Mouse (Mus musculus): ENCODE measurements around the gene Cabp2. TPM values are rescaled to one million over a fixed set of nuclear protein-coding genes. Genes with fewer than 3 reads are reported as not detected.
A peak's percentile ranks its signal among the peaks of the same experiment; 100 is the strongest.
"Not testable (repeated sequence)": the region's sequence is repeated elsewhere in the genome, so short reads cannot be mapped to it uniquely, and the experiment has no call there.

Gene Cabp2
- polyA plus RNA-seq, 2 experiments from 2014 or later, result not detected

DNA sequence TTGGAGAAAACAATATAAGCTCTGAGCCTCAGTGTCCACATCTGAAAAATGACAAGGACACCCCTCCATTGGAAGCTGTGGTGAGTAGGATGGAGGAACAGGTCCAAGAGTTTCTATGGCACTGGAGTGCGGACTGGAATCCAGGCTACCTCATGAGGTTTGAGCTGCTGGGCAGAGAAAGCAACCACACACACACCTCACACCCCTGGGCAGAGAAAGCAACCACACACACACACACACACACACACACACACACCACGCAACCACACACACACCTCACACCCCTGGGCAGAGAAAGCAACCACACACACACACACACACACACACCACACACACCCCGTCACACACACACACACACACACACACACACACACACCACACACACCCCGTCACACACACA is 43.9 kb downstream of the Cabp2 start:
- ATAC-seq, result not testable (repeated sequence)

DNA sequence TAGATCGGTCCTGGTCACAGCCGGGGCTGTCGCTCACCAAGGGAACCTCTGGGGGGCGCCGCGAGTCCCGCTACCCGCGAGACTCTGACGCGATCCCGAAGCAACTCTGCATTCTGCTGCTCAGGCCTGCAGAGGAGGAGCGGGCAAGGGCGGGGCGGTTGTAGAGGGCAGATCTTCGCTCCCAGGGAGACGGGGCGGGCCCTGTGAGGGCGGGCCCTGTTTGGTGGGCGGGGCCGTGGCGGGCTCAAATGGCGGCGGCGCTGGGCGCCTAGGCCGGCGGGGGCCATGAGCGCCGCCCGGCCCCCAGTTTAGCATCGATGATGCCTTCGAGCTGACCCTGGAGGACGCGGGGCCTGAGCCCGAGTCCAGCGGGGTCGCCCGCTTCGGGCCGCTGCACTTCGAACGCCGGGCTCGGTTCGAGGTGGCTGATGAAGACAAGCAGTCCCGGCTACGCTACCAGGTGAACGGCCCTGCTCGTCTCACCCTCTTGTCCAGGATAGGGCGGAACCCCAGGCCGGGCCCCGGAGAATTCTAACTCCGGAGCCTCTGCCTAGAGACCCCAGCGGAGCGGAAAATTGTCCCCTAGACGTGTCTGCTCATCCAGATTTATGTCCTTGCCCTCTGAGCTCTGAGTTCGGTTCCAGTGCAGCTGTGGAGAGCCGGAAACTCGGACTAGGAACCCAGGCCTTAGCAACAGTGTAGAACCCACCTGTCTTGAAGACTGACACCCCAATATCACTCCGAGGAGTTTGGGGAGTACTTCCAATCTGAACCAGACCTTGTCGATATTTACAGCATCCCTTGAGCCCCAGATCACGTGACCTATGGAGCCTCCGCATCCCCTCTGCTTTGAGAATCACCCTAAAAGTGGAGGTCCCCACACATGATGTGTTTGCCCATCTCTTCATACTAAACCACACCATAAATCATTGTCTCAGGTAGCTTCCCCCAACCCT is 44.6 kb downstream of the Cabp2 start, which contains the start of gene Aip:
Gene Aip (minus strand): TSS at position 118 of the 956 bp plus-strand sequence.
- peak; percentile 73 for ATAC-seq

DNA sequence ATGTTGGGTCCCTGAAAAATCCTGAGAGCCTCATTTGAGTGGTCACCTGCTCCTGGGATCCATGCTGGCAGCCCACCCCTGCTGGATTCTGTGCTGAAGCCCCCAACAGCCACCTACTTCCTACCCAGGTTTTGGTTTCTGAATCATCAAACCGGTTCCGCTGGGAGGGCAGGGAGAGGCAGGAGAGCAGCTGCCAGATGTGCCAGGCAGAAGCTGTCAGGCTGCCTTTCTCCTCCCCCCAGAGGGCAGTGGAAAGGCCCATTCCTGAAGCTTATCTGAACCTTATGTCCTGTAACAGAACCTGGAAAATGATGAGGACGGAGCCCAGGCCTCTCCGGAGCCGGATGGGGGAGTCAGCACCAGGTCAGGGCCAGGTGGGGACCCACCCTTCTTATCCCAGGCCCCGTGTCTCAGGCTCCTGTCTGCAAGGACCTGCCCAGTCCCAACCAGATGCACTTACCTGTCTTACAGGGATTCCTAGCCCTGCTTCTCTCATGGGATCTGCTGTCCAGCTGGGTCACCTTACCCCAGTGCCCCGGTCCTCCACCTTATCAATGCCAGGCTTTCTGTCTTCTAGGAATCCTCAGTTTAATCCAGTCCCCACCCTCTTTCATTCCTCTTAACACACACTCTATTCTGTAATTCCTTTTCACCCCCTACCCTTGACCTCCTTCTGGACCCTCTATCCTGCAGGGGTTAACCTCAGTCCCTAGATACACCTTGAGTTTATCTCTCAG is 45.5 kb downstream of the Cabp2 start:
- no peak for ATAC-seq

DNA sequence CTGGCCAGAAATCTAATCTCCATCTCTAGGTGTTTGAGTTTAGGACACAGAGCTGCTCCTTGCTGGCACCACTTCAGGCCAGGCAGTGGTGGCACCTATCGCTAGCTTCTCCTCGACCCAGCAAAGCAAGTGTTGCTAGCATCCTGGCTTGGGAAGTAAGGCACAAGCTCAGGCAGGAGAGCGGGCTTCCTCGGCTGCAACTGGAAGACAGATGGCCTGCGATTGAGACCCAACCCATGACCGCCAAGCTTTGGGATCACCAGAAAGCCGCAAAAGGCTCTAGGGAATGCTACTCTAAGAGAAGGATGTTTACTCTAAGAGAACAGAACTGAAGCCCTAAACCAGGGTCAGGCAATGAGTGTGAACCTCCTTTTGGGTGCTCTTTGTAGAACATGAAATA is 48.1 kb downstream of the Cabp2 start:
- no peak for ATAC-seq

DNA sequence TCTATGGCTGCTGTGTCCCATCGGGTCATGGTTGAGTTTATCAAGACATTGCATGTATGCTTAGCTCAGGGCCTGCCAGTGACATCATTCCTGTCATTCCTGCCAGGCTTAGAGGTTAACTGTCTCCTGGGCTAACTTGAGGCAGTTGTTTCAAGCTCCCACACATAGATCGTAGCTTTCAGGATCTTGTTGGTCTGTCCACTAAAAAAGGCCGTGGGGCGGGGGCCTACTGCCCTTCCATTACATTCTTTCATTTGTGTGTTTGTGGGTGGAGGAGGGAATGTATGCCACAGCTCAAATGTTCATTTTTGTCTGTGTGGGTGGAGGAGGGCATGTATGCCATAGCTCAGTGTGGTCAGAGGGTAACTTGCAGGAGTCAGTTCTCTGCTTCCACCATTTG is 48.7 kb downstream of the Cabp2 start:
- no peak for ATAC-seq

DNA sequence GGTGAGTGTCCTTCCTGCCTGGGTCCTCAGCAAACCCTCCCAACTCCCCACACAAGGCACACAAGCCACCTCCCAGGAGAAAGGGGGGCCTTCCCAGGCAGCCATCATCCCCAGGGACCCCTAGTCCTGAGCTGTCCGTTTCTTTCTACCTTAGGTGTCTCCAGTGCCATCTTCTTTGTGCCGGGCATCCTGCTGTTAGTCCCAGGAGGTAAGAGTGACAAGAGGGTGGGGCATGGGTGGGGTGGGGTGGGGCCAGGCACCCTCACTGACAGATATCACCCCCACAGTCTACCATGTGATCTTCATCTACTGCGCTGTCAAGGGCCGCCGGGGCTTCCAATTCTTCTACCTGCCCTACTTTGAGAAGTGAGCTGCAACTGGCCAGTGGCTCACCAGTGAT is 49.7 kb downstream of the Cabp2 start:
- no peak for ATAC-seq

DNA sequence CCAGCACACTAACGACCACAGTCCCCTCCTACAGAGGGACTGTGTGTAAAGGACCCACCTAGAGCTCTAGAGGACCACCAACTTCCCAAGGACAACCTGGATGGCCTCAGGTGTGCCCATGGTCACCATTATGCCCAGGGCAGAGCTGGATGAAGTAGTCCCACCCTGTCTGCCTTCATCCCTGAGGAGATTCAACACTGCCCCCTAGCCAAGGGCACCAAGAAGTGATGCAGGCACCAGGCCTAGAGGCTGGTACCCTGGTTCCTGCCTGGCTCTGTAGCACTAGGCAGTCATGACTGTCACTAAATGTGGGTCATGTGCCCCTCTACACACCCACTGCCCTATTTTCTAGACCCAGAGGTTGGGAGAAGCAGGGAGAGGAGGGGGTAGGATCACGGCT is 50.4 kb downstream of the Cabp2 start:
- no peak for ATAC-seq

DNA sequence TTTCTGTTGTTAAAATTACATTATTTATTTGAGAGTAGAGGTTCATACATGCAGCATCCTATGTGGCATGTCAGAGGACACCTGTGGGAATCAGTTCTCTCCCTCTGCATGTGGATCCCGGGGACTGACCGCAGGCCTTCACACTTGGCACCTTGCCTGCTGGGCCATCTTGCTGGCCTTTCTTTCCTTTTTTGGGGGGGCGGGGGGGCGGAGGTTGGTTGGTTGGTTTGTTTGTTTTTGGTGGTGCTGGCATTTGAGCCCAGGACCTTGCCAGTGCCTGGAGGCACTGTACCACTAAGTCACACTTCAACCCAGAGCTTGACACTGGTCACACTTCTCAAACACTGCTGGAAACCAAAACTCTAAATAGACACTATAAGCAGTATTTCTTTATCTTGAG is 53.0 kb downstream of the Cabp2 start:
- ATAC-seq, result no peak

DNA sequence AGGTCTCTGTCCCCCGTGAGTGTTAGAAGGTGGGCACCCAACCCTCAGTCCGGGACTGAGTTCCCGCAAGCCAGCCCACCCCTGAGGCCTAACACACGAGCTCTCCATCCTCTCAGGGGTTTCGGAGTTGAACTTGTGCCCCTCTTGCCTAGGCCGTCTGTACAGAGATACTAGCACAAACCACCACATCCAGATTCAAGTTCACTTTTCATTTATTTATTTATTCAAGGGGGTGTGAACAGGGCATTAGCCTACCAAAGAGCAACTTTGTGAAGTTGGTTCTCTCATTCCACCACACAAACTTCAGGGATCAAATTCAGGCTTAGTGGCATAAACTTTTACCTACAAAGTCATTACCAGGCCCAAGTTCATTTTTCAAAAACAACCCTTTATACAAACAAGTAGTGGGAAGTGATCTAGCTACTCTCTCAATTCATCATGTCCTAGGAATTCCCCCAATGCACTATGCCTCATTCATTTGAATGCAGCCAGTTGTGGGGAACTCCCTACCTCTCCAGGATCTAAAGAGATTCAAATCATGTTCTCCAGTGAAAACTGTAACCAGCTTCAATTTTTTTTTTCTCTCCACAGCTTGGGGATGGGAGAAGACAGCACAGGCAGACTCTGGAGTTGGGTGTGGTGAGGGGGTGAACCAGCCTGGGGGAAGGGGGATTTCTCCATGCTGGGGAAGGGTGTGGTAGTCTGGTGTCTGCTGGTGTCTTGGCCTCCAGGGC is 54.0 kb downstream of the Cabp2 start:
- ATAC-seq, result peak; percentile 91

DNA sequence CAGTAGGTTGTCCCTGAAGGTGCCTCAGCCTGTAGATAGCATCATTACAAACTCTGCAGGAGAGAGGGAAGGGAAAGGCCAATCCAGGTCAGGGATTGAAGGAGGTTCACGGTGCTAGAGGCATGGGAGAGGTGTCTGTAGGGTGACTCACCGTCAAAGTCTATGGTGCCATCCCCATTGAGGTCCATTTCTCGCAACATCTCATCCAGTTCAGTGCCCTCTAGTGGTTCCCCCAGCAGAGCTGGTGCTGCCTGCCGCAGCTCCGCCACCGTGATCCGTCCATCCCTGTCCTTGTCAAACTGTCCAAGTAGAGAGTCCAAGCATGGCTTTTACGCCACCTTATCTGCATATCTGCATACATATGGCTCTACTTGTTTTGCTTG is 54.6 kb downstream of the Cabp2 start:
- peak; percentile 76 for ATAC-seq

DNA sequence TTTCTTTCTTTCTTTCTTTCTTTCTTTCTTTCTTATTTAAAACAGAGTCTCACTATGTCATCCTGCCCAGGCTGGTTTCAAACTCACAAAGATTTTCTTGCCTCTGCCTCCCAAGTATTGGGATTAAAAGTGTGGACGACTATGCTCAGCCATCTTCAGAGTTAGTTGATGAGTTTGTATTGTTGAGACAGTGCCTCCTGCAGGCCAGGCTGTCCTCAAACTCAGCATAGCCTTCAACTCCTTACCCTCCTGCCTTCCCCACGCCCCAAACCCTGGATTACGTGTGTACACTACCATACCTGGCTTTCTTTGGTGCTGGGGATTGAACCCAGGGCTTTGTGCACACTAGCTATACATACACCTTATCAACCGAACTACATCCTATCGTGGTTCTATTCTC is 55.1 kb downstream of the Cabp2 start:
- no peak for ATAC-seq

Other genes with a start within 250 kb of the Cabp2 start
- gene Chka, start 229.8 kb upstream of the Cabp2 start, polyA plus RNA-seq (2017; shearing (Covaris generic)), result 1 to 10 TPM; 2.5 to 3.7 TPM
- gene Tcirg1, start 174.4 kb upstream of the Cabp2 start, polyA plus RNA-seq (2017; shearing (Covaris generic)), result 100 to 1,000 TPM in 1 of 2 experiments, 10 to 100 TPM in 1; 51.3 to 100 TPM
- 100 to 1,000 TPM; 219 to 234 TPM for gene Ndufs8, start 168.8 kb upstream of the Cabp2 start, polyA plus RNA-seq (2017; shearing (Covaris generic))
- under 1 TPM in 1 of 2 experiments, not detected in 1; 0.85 TPM for gene Aldh3b1, start 151.8 kb upstream of the Cabp2 start, polyA plus RNA-seq (2017; shearing (Covaris generic))
- gene Unc93b1, start 146.4 kb upstream of the Cabp2 start, polyA plus RNA-seq (2017; shearing (Covaris generic)), result 10 to 100 TPM; 20.8 to 54.2 TPM
- not detected for gene Aldh3b3, start 122.9 kb upstream of the Cabp2 start, polyA plus RNA-seq (2017; shearing (Covaris generic))
- not detected for gene Aldh3b2, start 109.2 kb upstream of the Cabp2 start, polyA plus RNA-seq (2017; shearing (Covaris generic))
- gene Acy3, start 95.0 kb upstream of the Cabp2 start, polyA plus RNA-seq (2017; shearing (Covaris generic)), result 1 to 10 TPM in 1 of 2 experiments, not detected in 1; 1.5 TPM
- gene Tbx10, start 88.8 kb upstream of the Cabp2 start, polyA plus RNA-seq (2017; shearing (Covaris generic)), result not detected
- gene Nudt8, start 81.0 kb upstream of the Cabp2 start, polyA plus RNA-seq (2017; shearing (Covaris generic)), result 10 to 100 TPM; 10.7 to 15.2 TPM
- under 1 TPM; 0.78 to 0.96 TPM for gene Gm49405, start 81.0 kb upstream of the Cabp2 start, polyA plus RNA-seq (2017; shearing (Covaris generic))
- gene Doc2g, start 78.3 kb upstream of the Cabp2 start, polyA plus RNA-seq (2017; shearing (Covaris generic)), result 1 to 10 TPM; 1.1 to 2.1 TPM
- 100 to 1,000 TPM; 109 to 164 TPM for gene Ndufv1, start 68.8 kb upstream of the Cabp2 start, polyA plus RNA-seq (2017; shearing (Covaris generic))
- 100 to 1,000 TPM; 543 to 655 TPM for gene Gstp1, start 43.6 kb upstream of the Cabp2 start, polyA plus RNA-seq (2017; shearing (Covaris generic))
- gene Gstp2, start 35.6 kb upstream of the Cabp2 start, polyA plus RNA-seq (2017; shearing (Covaris generic)), result 1 to 10 TPM; 4.2 to 5.3 TPM
- 100 to 1,000 TPM; 158 to 206 TPM for gene Gstp3, start 22.0 kb upstream of the Cabp2 start, polyA plus RNA-seq (2017; shearing (Covaris generic))
- 100 to 1,000 TPM; 328 to 403 TPM for gene Cdk2ap2, start 15.6 kb downstream of the Cabp2 start, polyA plus RNA-seq (2017; shearing (Covaris generic))
- gene Pitpnm1, start 18.4 kb downstream of the Cabp2 start, polyA plus RNA-seq (2017; shearing (Covaris generic)), result 100 to 1,000 TPM in 1 of 2 experiments, 10 to 100 TPM in 1; 98.7 to 113 TPM
- gene Aip, start 44.3 kb downstream of the Cabp2 start, polyA plus RNA-seq (2017; shearing (Covaris generic)), result 100 to 1,000 TPM; 179 to 208 TPM
- gene Gpr152, start 58.2 kb downstream of the Cabp2 start, polyA plus RNA-seq (2017; shearing (Covaris generic)), result under 1 TPM in 1 of 2 experiments, not detected in 1; 0.29 TPM
- under 1 TPM; 0.79 to 0.92 TPM for gene Cabp4, start 62.5 kb downstream of the Cabp2 start, polyA plus RNA-seq (2017; shearing (Covaris generic))
- gene Coro1b, start 67.0 kb downstream of the Cabp2 start, polyA plus RNA-seq (2017; shearing (Covaris generic)), result 100 to 1,000 TPM; 236 to 310 TPM
- 100 to 1,000 TPM; 836 to 870 TPM for gene Ptprcap, start 72.0 kb downstream of the Cabp2 start, polyA plus RNA-seq (2017; shearing (Covaris generic))
- 10 to 100 TPM; 31.7 to 39.0 TPM for gene Rps6kb2, start 81.8 kb downstream of the Cabp2 start, polyA plus RNA-seq (2017; shearing (Covaris generic))
- gene Carns1, start 93.9 kb downstream of the Cabp2 start, polyA plus RNA-seq (2017; shearing (Covaris generic)), result 10 to 100 TPM in 1 of 2 experiments, 1 to 10 TPM in 1; 9.4 to 11.9 TPM
- 100 to 1,000 TPM; 594 to 924 TPM for gene Tbc1d10c, start 109.7 kb downstream of the Cabp2 start, polyA plus RNA-seq (2017; shearing (Covaris generic))
- 100 to 1,000 TPM; 835 to 936 TPM for gene Ppp1ca, start 110.5 kb downstream of the Cabp2 start, polyA plus RNA-seq (2017; shearing (Covaris generic))
- gene Rad9a, start 120.1 kb downstream of the Cabp2 start, polyA plus RNA-seq (2017; shearing (Covaris generic)), result 10 to 100 TPM; 63.6 to 83.6 TPM
- gene Clcf1, start 132.7 kb downstream of the Cabp2 start, polyA plus RNA-seq (2017; shearing (Covaris generic)), result 10 to 100 TPM; 35.0 to 46.5 TPM
- gene AC109138.7, start 132.8 kb downstream of the Cabp2 start, polyA plus RNA-seq (2017; shearing (Covaris generic)), result not detected
- gene Pold4, start 150.3 kb downstream of the Cabp2 start, polyA plus RNA-seq (2017; shearing (Covaris generic)), result 100 to 1,000 TPM; 117 to 127 TPM
- gene Ssh3, start 187.6 kb downstream of the Cabp2 start, polyA plus RNA-seq (2017; shearing (Covaris generic)), result 10 to 100 TPM in 1 of 2 experiments, 1 to 10 TPM in 1; 8.1 to 15.9 TPM
- 1 to 10 TPM; 2.4 to 2.5 TPM for gene Ankrd13d, start 201.6 kb downstream of the Cabp2 start, polyA plus RNA-seq (2017; shearing (Covaris generic))
- 100 to 1,000 TPM in 1 of 2 experiments, 10 to 100 TPM in 1; 93.7 to 101 TPM for gene Grk2, start 224.6 kb downstream of the Cabp2 start, polyA plus RNA-seq (2017; shearing (Covaris generic))

All from CD4-positive, CD25-positive, alpha-beta regulatory T cell, adult 4 months (primary cell).